Mouse (Mus musculus) neutrophil, adult 5-6 weeks (primary cell): ENCODE data around the gene Trim45. TPM values are rescaled to one million over a fixed set of nuclear protein-coding genes. Genes with fewer than 3 reads are reported as not detected.

Source experiments
- total RNA-seq: library from RNA; stranded (forward); fragments of 200-1000 nt; gene quantifications from 2 replicates; pipeline ENCODE4 v1.2.3, GENCODE M21; 2017

Trim45 gene
- total RNA-seq, 1 experiment from 2014 or later = 3.1 TPM

Other genes starting within 250 kb of the Trim45 start
- 94.5 and 97.1 TPM in 2 replicates for gene Man1a2, start 236.7 kb upstream of the Trim45 start, total RNA-seq
- gene Vtcn1, start 96.7 kb upstream of the Trim45 start, total RNA-seq = 0.23 TPM in 1 of 2 replicates, not detected in the other
- gene Ttf2, start 47.5 kb downstream of the Trim45 start, total RNA-seq = 10.8 and 11.9 TPM in 2 replicates
- gene Cd101, start 107.4 kb downstream of the Trim45 start, total RNA-seq = 264 and 265 TPM in 2 replicates
- 4.3 and 5.6 TPM in 2 replicates for gene Ptgfrn, start 188.1 kb downstream of the Trim45 start, total RNA-seq